Mouse (Mus musculus) MEL (cell line): ENCODE measurements at regions not wholly inside any gene's neighbourhood (a gene's known extent, or its start where the extent isn't known, plus 50 kb on each side); places are given as distances from the start of the nearest gene placed in this dataset.

Source experiments
- CHD1 ChIP-seq: IDR thresholded peaks from 2 replicates; pipeline ENCODE4 v1.6.1; 2012; ENCODE audit warnings: low read depth, mild to moderate bottlenecking, inconsistent platforms, low read length, improper control_type of control experiment
- CTCF ChIP-seq, 3 experiments: IDR thresholded peaks in 2 of 3; conservative IDR thresholded peaks in 1 of 3; 2 replicates each; pipeline ENCODE4 v1.5.1; 2011 to 2012; ENCODE audit warnings: low read length in 3 of 3, low read depth in 2 of 3, mild to moderate bottlenecking in 2 of 3, improper control_type of control experiment in 1 of 3, inconsistent platforms in 1 of 3, mixed read lengths in 1 of 3, moderate library complexity in 1 of 3; ENCODE audit not compliant: control insufficient read depth in 1 of 3, insufficient read depth in 1 of 3, poor library complexity in 1 of 3, severe bottlenecking in 1 of 3
- E2F4 ChIP-seq: IDR thresholded peaks from 2 replicates; pipeline ENCODE4 v1.6.1; 2011; ENCODE audit warnings: low read depth, low read length, improper control_type of control experiment, borderline replicate concordance
- ELF1 ChIP-seq: IDR thresholded peaks from 2 replicates; pipeline ENCODE4 v1.6.1; 2014; ENCODE audit warnings: low read depth, mild to moderate bottlenecking, inconsistent platforms, low read length, improper control_type of control experiment, moderate library complexity
- EP300 ChIP-seq, 2 experiments: IDR thresholded peaks; 2 replicates each; pipeline ENCODE4 v1.6.1; 2011; ENCODE audit warnings: improper control_type of control experiment in 2 of 2, low read length in 2 of 2, low read depth in 1 of 2, mild to moderate bottlenecking in 1 of 2
- GABPA ChIP-seq: IDR thresholded peaks from 2 replicates; pipeline ENCODE4 v1.6.1; 2012; ENCODE audit warnings: low read depth, mild to moderate bottlenecking, inconsistent platforms, low read length, improper control_type of control experiment, moderate library complexity
- HCFC1 ChIP-seq: IDR thresholded peaks from 2 replicates; pipeline ENCODE4 v1.6.1; 2012; ENCODE audit warnings: low read depth, mild to moderate bottlenecking, inconsistent platforms, low read length, improper control_type of control experiment, moderate library complexity
- MXI1 ChIP-seq: IDR thresholded peaks from 2 replicates; pipeline ENCODE4 v1.6.1; 2011; ENCODE audit warnings: mild to moderate bottlenecking, low read depth, low read length, improper control_type of control experiment
- POLR2A ChIP-seq, 2 experiments: IDR thresholded peaks; 2 replicates each; pipeline ENCODE4 v1.6.1; 2011 to 2012; ENCODE audit warnings: low read length in 2 of 2, mild to moderate bottlenecking in 2 of 2, control low read depth in 1 of 2, improper control_type of control experiment in 1 of 2, low read depth in 1 of 2, moderate library complexity in 1 of 2; ENCODE audit not compliant: control insufficient read depth in 1 of 2, insufficient read depth in 1 of 2, poor library complexity in 1 of 2
- POLR2AphosphoS2 ChIP-seq: IDR thresholded peaks from 2 replicates; pipeline ENCODE4 v1.6.1; 2011; ENCODE audit warnings: low read length, improper control_type of control experiment
- TBP ChIP-seq: IDR thresholded peaks from 2 replicates; pipeline ENCODE4 v1.8.0; 2011; ENCODE audit warnings: low read depth, low read length, improper control_type of control experiment
- TCF12 ChIP-seq: IDR thresholded peaks from 2 replicates; pipeline ENCODE4 v1.6.1; 2014; ENCODE audit warnings: low read depth, mild to moderate bottlenecking, inconsistent platforms, low read length, improper control_type of control experiment, moderate library complexity
- ZC3H11A ChIP-seq: IDR thresholded peaks from 2 replicates; pipeline ENCODE4 v1.6.1; 2012; ENCODE audit warnings: low read depth, mild to moderate bottlenecking, inconsistent platforms, low read length, improper control_type of control experiment
- ZMIZ1 ChIP-seq: IDR thresholded peaks from 2 replicates; pipeline ENCODE4 v1.6.1; 2012; ENCODE audit warnings: low read depth, mild to moderate bottlenecking, inconsistent platforms, low read length, improper control_type of control experiment, moderate library complexity

- no peak for TF ChIP-seq GABPA
- no peak for TF ChIP-seq POLR2A (IDR thresholded peaks at IDR 0.05; ENCODE audit: control insufficient read depth in 1 of 2, insufficient read depth in 1 of 2, low read depth in 1 of 2, low read length in 2 of 2, poor library complexity in 1 of 2)
- TF ChIP-seq EP300 (IDR thresholded peaks at IDR 0.05; ENCODE audit: low read depth in 1 of 2, low read length in 2 of 2): no peak
- no peak for TF ChIP-seq CTCF (IDR thresholded peaks at IDR 0.05 in 2 of 3, conservative IDR thresholded peaks at IDR 0.05 in 1 of 3; ENCODE audit: control insufficient read depth in 1 of 3, insufficient read depth in 1 of 3, low read depth in 2 of 3, low read length in 3 of 3, poor library complexity in 1 of 3, severe bottlenecking in 1 of 3)
- no peak for TF ChIP-seq CHD1
- TF ChIP-seq TCF12: no peak
- no peak for TF ChIP-seq E2F4
- no peak for TF ChIP-seq ZMIZ1
- TF ChIP-seq HCFC1: no peak
- TF ChIP-seq ELF1: no peak
- no peak for TF ChIP-seq MXI1
- no peak for TF ChIP-seq TBP
- TF ChIP-seq ZC3H11A: no peak
- no peak for TF ChIP-seq POLR2AphosphoS2
Observed at GRCm38 (mm10) chr17:85881046-85881445, 193.0 kb upstream of the Six2 start.
